Mouse (Mus musculus) stomach, postnatal 0 days (tissue): Measurements from ENCODE around the gene Dlgap3. TPM values are rescaled to one million over a fixed set of nuclear protein-coding genes. Genes with fewer than 3 reads are reported as not detected.

Experiments
- ATAC-seq: fragments of 200-750 bp; cut with Nextera tagmentation; 2 replicates; pipeline ENCODE4 v1.8.0; 2017; ENCODE audit not compliant: low FRiP score, low TSS enrichment
- DNase-seq: peaks from one replicate; pipeline ENCODE4 v3.0.0-alpha.2; 2016; ENCODE audit warnings: low spot score
- H3K27ac ChIP-seq: fragments of 300-500 bp; sonication (generic); replicated peaks from 2 replicates; pipeline ENCODE4 v1.5.1; 2014; ENCODE audit warnings: mild to moderate bottlenecking, control low read depth
- H3K27me3 ChIP-seq: fragments of 300-500 bp; sonication (generic); 2 replicates; pipeline ENCODE4 v1.6.1; 2014; ENCODE audit warnings: low read length; ENCODE audit not compliant: control insufficient read depth, insufficient read depth
- H3K36me3 ChIP-seq: fragments of 300-500 bp; sonication (generic); 2 replicates; pipeline ENCODE4 v1.6.1; 2014; ENCODE audit warnings: low read length, mixed read lengths; ENCODE audit not compliant: control insufficient read depth, insufficient read depth
- H3K4me1 ChIP-seq: fragments of 300-500 bp; sonication (generic); replicated peaks from 2 replicates; pipeline ENCODE4 v1.6.1; 2014; ENCODE audit warnings: antibody characterized with exemption; ENCODE audit not compliant: control insufficient read depth, insufficient read depth
- H3K4me2 ChIP-seq: fragments of 300-500 bp; sonication (generic); replicated peaks from 2 replicates; pipeline ENCODE4 v1.6.1; 2014; ENCODE audit warnings: low read depth, mild to moderate bottlenecking, control low read depth, moderate library complexity
- H3K4me3 ChIP-seq: fragments of 300-500 bp; sonication (generic); 2 replicates; pipeline ENCODE4 v1.5.1; 2014; ENCODE audit warnings: low read depth, low read length, control low read depth
- H3K9ac ChIP-seq: fragments of 300-500 bp; sonication (generic); 2 replicates; pipeline ENCODE4 v1.6.1; 2014; ENCODE audit warnings: mild to moderate bottlenecking, low read length, control low read depth, mixed read lengths
- H3K9me3 ChIP-seq: fragments of 300-500 bp; sonication (generic); 2 replicates; pipeline ENCODE4 v1.6.1; 2016; ENCODE audit warnings: low read length; ENCODE audit not compliant: control insufficient read depth
- CTCF ChIP-seq: IDR thresholded peaks from 2 replicates; pipeline ENCODE4 v1.5.1; 2016; ENCODE audit warnings: antibody characterized with exemption, low read depth, mild to moderate bottlenecking, moderate library complexity
- EP300 ChIP-seq: optimal IDR thresholded peaks from 2 replicates; pipeline ENCODE3; 2016; ENCODE audit warnings: antibody characterized with exemption
- whole genome bisulfite sequencing: fragments of 180-500 bp; shearing (Covaris S2); extraction: QIAGEN DNeasy Blood & Tissue Kit; methylation state at CpG from one replicate; pipeline ENCODE4 v1.1.7; 2014; 5-methylcytosine and 5-hydroxymethylcytosine counted together
- polyA plus RNA-seq: library from polyadenylated mRNA; unstranded; fragments of >200 nt; fragmentation: Nextera tagmentation; extraction: Ambion mirVana; gene quantifications from 2 replicates; pipeline ENCODE4 v1.2.1, GENCODE M21; 2015

Dlgap3 gene
- polyA plus RNA-seq, 1 experiment from 2014 or later: 0.45 TPM

GRCm38 (mm10) chr4:127235742-127236487 is 66.9 kb downstream of the Dlgap3 start:
- Histone ChIP-seq H3K4me2 (peak overlapping the region; percentile 96), H3K9ac (peak overlapping the region; percentile 55), H3K36me3 (no peaks in the 10 kb centered on the region), H3K4me1 (0 out of 2 replicates have a peak, but pooled peaks cover 2% of the 10 kb centered on the region), H3K9me3 (no peaks in the 10 kb centered on the region), H3K4me3 (peak overlapping the region; percentile 43), H3K27ac (no peak overlapping the region), H3K27me3 (no peaks in the 10 kb centered on the region; the same call in 1 of the 2 replicates)
- TF ChIP-seq CTCF: peak; percentile 72
- TF ChIP-seq EP300: no peak
- WGBS: under 1% methylated on average over 56 of the region's 67 CpGs
- DNase-seq: peak; percentile 84
- peak; percentile 75 for ATAC-seq

GRCm38 (mm10) chr4:127236631-127237030 is 67.6 kb downstream of the Dlgap3 start:
- Histone ChIP-seq H3K27ac (no peak overlapping the region), H3K36me3 (no peaks in the 10 kb centered on the region), H3K9ac (peak overlapping the region; percentile 55), H3K4me3 (peak overlapping the region; percentile 43), H3K4me1 (0 out of 2 replicates have a peak, but pooled peaks cover 2% of the 10 kb centered on the region), H3K4me2 (peak overlapping the region; percentile 96), H3K9me3 (no peaks in the 10 kb centered on the region), H3K27me3 (no peaks in the 10 kb centered on the region; the same call in 1 of the 2 replicates)
- ATAC-seq: no peak
- no peak for TF ChIP-seq EP300
- no peak for TF ChIP-seq CTCF
- WGBS: 3% methylated on average over 14 of the region's 14 CpGs
- DNase-seq: no peak

DNA sequence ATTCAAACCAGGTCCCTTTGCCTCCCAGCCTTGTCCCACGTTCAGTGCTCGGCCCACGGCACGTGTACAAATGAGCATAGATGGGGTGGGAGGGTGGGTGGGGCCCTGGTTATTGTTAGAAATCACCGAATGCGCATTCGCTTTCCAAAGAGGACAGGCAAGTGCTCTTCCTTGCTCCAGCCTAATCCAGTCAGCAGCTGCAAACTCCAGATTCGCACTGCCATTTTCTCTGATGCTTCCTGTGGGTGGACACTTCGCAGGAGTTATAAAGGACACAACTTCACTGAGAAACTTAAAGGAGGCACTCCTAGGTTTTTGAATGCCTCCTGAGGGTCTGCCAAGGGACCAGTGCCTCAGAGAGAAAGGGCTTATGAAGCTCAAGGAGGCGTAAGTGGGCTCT is 68.3 kb downstream of the Dlgap3 start:
- no peak for ATAC-seq
- 62% methylated on average over 10 of the region's 10 CpGs for WGBS
- Histone ChIP-seq H3K27me3 (no peaks in the 10 kb centered on the region; the same call in 1 of the 2 replicates), H3K9ac (no peak overlapping the region), H3K4me1 (0 out of 2 replicates have a peak, but pooled peaks cover 2% of the 10 kb centered on the region), H3K9me3 (no peaks in the 10 kb centered on the region), H3K4me3 (no peak overlapping the region), H3K36me3 (no peaks in the 10 kb centered on the region), H3K27ac (no peak overlapping the region), H3K4me2 (no peak overlapping the region)
- TF ChIP-seq EP300: no peak
- no peak for TF ChIP-seq CTCF
- no peak for DNase-seq

DNA sequence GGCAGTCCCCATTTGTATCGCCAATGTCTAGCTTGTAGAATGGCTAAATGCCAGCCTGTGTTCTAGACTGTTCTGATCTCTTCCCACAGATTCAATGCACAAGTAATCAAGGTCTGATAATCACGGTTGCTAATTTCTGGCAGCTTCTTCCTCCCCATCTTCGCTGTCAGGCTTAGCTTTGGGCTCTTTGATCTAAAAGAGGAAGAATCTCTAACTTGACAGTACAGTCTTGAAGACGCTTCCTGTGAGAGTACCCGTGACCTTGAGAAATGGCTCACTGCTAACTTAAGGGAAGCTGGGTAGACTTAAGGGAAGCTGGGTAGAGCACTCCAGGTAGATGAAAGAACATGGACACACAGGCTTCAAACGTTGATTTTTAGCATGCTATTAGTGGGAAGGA is 73.7 kb downstream of the Dlgap3 start:
- Histone ChIP-seq H3K4me3 (no peak overlapping the region), H3K27ac (no peak overlapping the region), H3K9me3 (no peaks in the 10 kb centered on the region), H3K36me3 (no peaks in the 10 kb centered on the region), H3K4me1 (0 out of 2 replicates have a peak, but pooled peaks cover 3% of the 10 kb centered on the region), H3K9ac (0 out of 2 replicates have a peak overlapping the region, but pooled peaks have one; percentile 23), H3K4me2 (no peak overlapping the region), H3K27me3 (no peaks in the 10 kb centered on the region)
- ATAC-seq (no peak), DNase-seq (no peak)
- 61% methylated on average over 6 of the region's 6 CpGs for WGBS
- no peak for TF ChIP-seq EP300
- no peak for TF ChIP-seq CTCF

DNA sequence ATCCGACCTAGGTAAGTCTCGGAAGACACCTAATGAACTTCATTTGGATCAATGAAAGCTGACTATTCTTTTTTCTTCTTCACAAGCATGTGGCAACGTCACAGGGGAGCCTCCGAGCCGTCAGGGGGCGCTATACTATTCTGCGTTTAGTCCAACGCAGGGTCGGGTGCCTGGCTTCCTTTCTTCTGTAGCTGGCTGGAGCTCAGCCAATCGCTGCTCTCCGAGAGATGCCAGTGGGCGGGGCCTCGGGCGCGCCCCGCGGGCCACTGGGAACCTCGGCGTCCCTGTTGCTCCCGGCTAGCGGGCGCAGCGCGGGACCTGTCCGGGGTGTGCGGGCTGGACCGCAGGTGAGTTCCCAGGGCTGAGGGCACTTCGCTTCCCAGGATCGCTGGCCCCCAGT is 74.5 kb downstream of the Dlgap3 start, which contains the start of gene Smim12:
TSS of gene Smim12 (plus strand) at position 233 of the 400 bp plus-strand sequence.
- Histone ChIP-seq H3K27me3 (no peaks in the 10 kb centered on the region), H3K27ac (no peak within 1 kb of the TSS; the same call in 1 of the 2 replicates), H3K9me3 (no peaks in the 10 kb centered on the region), H3K4me2 (peak within 1 kb of the TSS; percentile 94), H3K4me3 (peak within 1 kb of the TSS; percentile 97), H3K9ac (peak within 1 kb of the TSS; percentile 96), H3K4me1 (0 out of 2 replicates have a peak, but pooled peaks cover 3% of the 10 kb centered on the region), H3K36me3 (no peaks in the 10 kb centered on the region)
- TF ChIP-seq EP300 (peak; percentile 72), CTCF (peak; percentile 96)
- DNase-seq (peak; percentile 98), ATAC-seq (peak; percentile 99)
- under 1% methylated on average over 29 of the region's 29 CpGs for WGBS

- peak overlapping the region; percentile 97 for H3K4me3 ChIP-seq
- no peak overlapping the region; the same call in 1 of the 2 replicates for H3K27ac ChIP-seq
- H3K4me1 ChIP-seq: 0 out of 2 replicates have a peak, but pooled peaks cover 3% of the 10 kb centered on the region
- H3K9ac ChIP-seq: peak overlapping the region; percentile 96
- H3K27me3 ChIP-seq: no peaks in the 10 kb centered on the region
- peak overlapping the region; percentile 94 for H3K4me2 ChIP-seq
- TF ChIP-seq CTCF: no peak
- no peak for TF ChIP-seq EP300
- ATAC-seq: no peak; the same call in none of the 2 replicates
- DNase-seq: no peak
- under 1% methylated on average over 26 of the region's 26 CpGs for WGBS
- H3K36me3 ChIP-seq: no peaks in the 10 kb centered on the region
- H3K9me3 ChIP-seq: no peaks in the 10 kb centered on the region
Measured at GRCm38 (mm10) chr4:127243953-127244352, 74.9 kb downstream of the Dlgap3 start.
